Mouse (Mus musculus): Measurements from ENCODE around the gene Sec23a.

DNA sequence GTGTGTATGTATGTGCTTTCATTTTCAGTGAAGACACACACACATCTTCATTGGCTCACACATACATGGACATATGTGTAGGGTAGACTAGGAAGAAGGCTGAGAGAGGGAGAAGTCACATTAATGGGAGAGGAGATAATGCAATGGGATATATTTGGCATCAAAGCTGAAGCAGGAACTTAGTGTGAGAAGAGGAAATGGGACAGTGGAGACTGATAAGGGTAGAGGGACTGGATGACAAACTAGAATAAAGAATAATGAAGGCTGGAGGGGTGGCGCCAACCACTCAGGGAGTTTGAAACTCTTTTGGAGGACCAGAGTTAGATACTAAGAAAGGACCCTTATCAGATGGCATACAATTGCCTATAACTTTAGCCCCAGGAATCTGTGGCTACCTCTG is 51.0 kb downstream of the Sec23a start:
- TF ChIP-seq CTCF (IDR thresholded peaks at IDR 0.05) (no peak), EP300 (IDR thresholded peaks at IDR 0.05) (no peak)
